Comparison of ENCODE assay signal across 29 mouse cellular contexts in the genomic region with DNA sequence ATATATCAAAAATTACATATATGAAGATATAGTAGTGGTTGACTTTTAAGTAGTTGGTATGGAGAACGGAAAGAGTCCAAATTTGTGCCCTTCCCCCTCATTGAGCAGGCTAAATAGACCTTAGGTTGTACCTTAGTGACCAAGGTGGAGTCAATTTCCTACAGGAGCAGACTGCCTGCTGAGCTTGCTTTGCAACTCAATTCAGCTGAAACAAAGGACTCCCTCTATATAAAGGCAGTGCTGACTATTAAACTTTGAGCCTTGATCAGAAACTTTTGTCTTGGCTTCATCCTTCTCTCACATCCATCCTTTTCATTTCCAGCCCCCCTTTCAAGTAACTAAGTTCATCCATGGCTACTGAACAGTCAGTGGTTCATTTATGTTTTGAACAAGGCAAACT.
"Had no signal": no experiment of that assay in that cellular context is flagged by ENCODE, and none has a peak within 500 bp of the region (broad histone marks: within the 10 kb centered on the region; RNA-seq: fewer than 3 reads in every experiment).

No protein-coding gene starts in this region.

- H3K9ac ChIP-seq: heart, embryonic 12.5 days; heart, embryonic 13.5 days; heart, embryonic 15.5 days; hindbrain, embryonic 12.5 days; hindbrain, embryonic 13.5 days; hindbrain, embryonic 14.5 days; hindbrain, embryonic 15.5 days; intestine, embryonic 15.5 days; kidney, embryonic 15.5 days had no signal

- H3K9me3 ChIP-seq: heart, embryonic 12.5 days; heart, embryonic 13.5 days; heart, embryonic 15.5 days; hindbrain, embryonic 10.5 days; hindbrain, embryonic 12.5 days; hindbrain, embryonic 13.5 days; hindbrain, embryonic 15.5 days; intestine, embryonic 15.5 days; kidney, embryonic 15.5 days had no signal

- DNase-seq: heart, postnatal 14 days; heart, postnatal 36 days; heart, postnatal 4 days; kidney, adult 11 months; kidney, adult 18-20 months; kidney, adult 2 months; kidney, adult 8-10 months; kidney, adult 9 months; kidney, postnatal 10 days; kidney, postnatal 14 days; kidney, postnatal 25 days; kidney, postnatal 36 days; kidney, postnatal 4 days; layer of hippocampus, adult 9-11 months; layer of hippocampus, postnatal 36 days had no signal

- H3K4me3 ChIP-seq: heart, embryonic 12.5 days; heart, embryonic 13.5 days; heart, embryonic 15.5 days; hindbrain, embryonic 10.5 days; hindbrain, embryonic 12.5 days; hindbrain, embryonic 13.5 days; hindbrain, embryonic 15.5 days; intestine, embryonic 15.5 days; kidney, embryonic 15.5 days; layer of hippocampus, adult 2 months; left cerebral cortex, adult 2 months had no signal

- H3K27ac ChIP-seq: heart, embryonic 13.5 days; heart, embryonic 15.5 days; hindbrain, embryonic 10.5 days; hindbrain, embryonic 12.5 days; hindbrain, embryonic 13.5 days; hindbrain, embryonic 14.5 days; hindbrain, embryonic 15.5 days; hindbrain, postnatal 0 days; intestine, embryonic 15.5 days; kidney, embryonic 15.5 days; kidney, postnatal 0 days; layer of hippocampus, adult 2 months; left cerebral cortex, adult 2 months had no signal

- H3K4me1 ChIP-seq: heart, embryonic 12.5 days; heart, embryonic 13.5 days; heart, embryonic 15.5 days; hindbrain, embryonic 10.5 days; hindbrain, embryonic 12.5 days; hindbrain, embryonic 15.5 days; intestine, embryonic 15.5 days; kidney, embryonic 15.5 days had no signal

- H3K36me3 ChIP-seq: heart, embryonic 12.5 days; heart, embryonic 13.5 days; heart, embryonic 15.5 days; hindbrain, embryonic 10.5 days; hindbrain, embryonic 12.5 days; hindbrain, embryonic 13.5 days; hindbrain, embryonic 15.5 days; intestine, embryonic 15.5 days; kidney, embryonic 15.5 days had no signal
